Mouse (Mus musculus): ENCODE results near the gene Letm1.

- TF ChIP-seq CTCF (IDR thresholded peaks at IDR 0.05; ENCODE audit: low read depth, low read length) (no peak), POLR2A (IDR thresholded peaks at IDR 0.05; ENCODE audit: extremely low read depth, insufficient read depth, low read length) (no peak)
These were observed 51.6 kb downstream of the Letm1 start for GRCm38 (mm10) chr5:33731051-33731450.
